Mouse (Mus musculus): Measurements from ENCODE around the gene Anxa3. TPM values are rescaled to one million over a fixed set of nuclear protein-coding genes. Genes with fewer than 3 reads are reported as not detected.

Anxa3 gene
- 439 TPM for polyA plus RNA-seq (2014; fragmentation: Illumina TruSeq; extraction: RNeasy Lipid Tissue Mini Kit (QIAGEN cat#74804); ENCODE audit: low read depth, low replicate concordance)

DNA sequence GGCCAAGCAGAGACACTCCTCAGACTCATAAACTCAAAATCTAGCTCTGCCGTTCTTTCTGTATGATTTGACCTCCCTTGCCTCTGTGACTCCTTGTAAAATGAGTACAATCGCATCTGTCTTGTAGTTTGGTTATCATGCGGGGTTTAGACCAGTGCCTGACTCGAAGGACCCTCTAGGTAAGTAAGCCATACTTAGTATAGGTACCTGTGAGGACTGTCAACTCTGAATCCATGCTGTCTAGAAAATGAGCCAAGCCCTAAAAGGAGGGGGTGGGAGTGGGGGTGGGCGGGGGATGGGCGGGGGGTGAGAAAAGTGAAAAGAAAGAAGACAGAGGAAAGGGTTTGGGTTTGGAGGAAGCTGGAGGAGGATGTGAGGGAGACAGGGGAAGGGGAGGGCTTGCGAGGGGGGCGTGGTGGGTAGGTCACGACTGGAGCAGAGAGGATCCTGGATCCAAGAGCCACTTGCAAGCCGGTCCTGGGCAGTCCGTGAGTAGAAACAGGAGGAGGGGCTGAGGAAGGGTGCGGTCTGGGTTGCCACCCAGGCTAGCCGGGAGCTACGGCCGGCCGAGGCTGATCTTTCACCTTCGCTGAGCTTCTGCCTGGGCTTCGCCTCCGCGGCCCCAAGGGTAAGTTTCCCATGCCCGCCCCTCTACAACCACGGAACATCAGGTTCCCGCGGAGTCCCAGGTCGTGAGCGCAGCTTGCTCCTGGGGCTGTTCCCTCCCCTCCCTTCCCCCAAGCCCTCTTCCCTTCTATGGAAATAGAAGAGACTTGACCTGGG lies at the start of gene Anxa3:
TSS of gene Anxa3 (plus strand) at position 404 of the 783 bp plus-strand sequence.

Other genes with a start within 250 kb of the Anxa3 start
- 28.2 TPM for gene Bmp2k, start 204.3 kb downstream of the Anxa3 start, polyA plus RNA-seq (2014; fragmentation: Illumina TruSeq; extraction: RNeasy Lipid Tissue Mini Kit (QIAGEN cat#74804); ENCODE audit: low read depth, low replicate concordance)

All from sigmoid colon, adult 10 weeks (tissue).